Mouse (Mus musculus) hindbrain, embryonic 16.5 days (tissue): ENCODE data around the gene Hps1. TPM values are rescaled to one million over a fixed set of nuclear protein-coding genes. Genes with fewer than 3 reads are reported as not detected.

Experiments used
- ATAC-seq: fragments of 200-750 bp; cut with Nextera tagmentation; 2 replicates; pipeline ENCODE4 v1.8.0; 2017; ENCODE audit warnings: moderate TSS enrichment, moderate library complexity
- H3K27ac ChIP-seq: fragments of 300-500 bp; sonication (generic); 2 replicates; pipeline ENCODE4 v1.5.1; 2014; ENCODE audit warnings: low read depth, mild to moderate bottlenecking, control low read depth, low read length, moderate library complexity
- H3K27me3 ChIP-seq: fragments of 300-500 bp; sonication (generic); replicated peaks from 2 replicates; pipeline ENCODE4 v1.6.1; 2014; ENCODE audit warnings: low read length; ENCODE audit not compliant: control insufficient read depth, insufficient read depth
- H3K36me3 ChIP-seq: fragments of 300-500 bp; sonication (generic); 2 replicates; pipeline ENCODE4 v1.6.1; 2014; ENCODE audit warnings: mild to moderate bottlenecking, low read length, moderate library complexity, mixed read lengths; ENCODE audit not compliant: control insufficient read depth, insufficient read depth
- H3K4me1 ChIP-seq: fragments of 300-500 bp; sonication (generic); 2 replicates; pipeline ENCODE4 v1.6.1; 2014; ENCODE audit warnings: low read depth, low read length; ENCODE audit not compliant: control insufficient read depth, insufficient read depth
- H3K4me2 ChIP-seq: fragments of 300-500 bp; sonication (generic); 2 replicates; pipeline ENCODE4 v1.6.1; 2014; ENCODE audit warnings: mild to moderate bottlenecking, low read length, control low read depth, moderate library complexity
- H3K4me3 ChIP-seq: fragments of 300-500 bp; sonication (generic); 2 replicates; pipeline ENCODE4 v1.5.1; 2014; ENCODE audit warnings: mild to moderate bottlenecking, low read length, control low read depth, moderate library complexity
- H3K9ac ChIP-seq: fragments of 300-500 bp; sonication (generic); 2 replicates; pipeline ENCODE4 v1.6.1; 2014; ENCODE audit warnings: low read depth, mild to moderate bottlenecking, control low read depth, low read length, moderate library complexity
- H3K9me3 ChIP-seq: fragments of 300-500 bp; sonication (generic); 2 replicates; pipeline ENCODE4 v1.6.1; 2014; ENCODE audit warnings: mild to moderate bottlenecking, low read length, moderate library complexity; ENCODE audit not compliant: control insufficient read depth
- WGBS: fragments of 180-500 bp; shearing (Covaris S2); extraction: QIAGEN DNeasy Blood & Tissue Kit; methylation state at CpG from one replicate; pipeline ENCODE4 v1.1.7; 2014; 5-methylcytosine and 5-hydroxymethylcytosine counted together
- polyA plus RNA-seq: library from polyadenylated mRNA; unstranded; fragments of >200 nt; fragmentation: Nextera tagmentation; extraction: Ambion mirVana; gene quantifications from 2 replicates; pipeline ENCODE4 v1.2.1, GENCODE M21; 2015

The Hps1 gene
- polyA plus RNA-seq, 1 experiment from 2014 or later, result 9.3 TPM

- WGBS, result 85% methylated on average over 4 of the region's 4 CpGs
- ATAC-seq, result no peak
- H3K36me3 ChIP-seq, result no peaks in the 10 kb centered on the region
- peaks cover 5% of the 10 kb centered on the region for H3K4me1 ChIP-seq
- no peak overlapping the region for H3K4me2 ChIP-seq
- no peak overlapping the region for H3K27ac ChIP-seq
- H3K9me3 ChIP-seq, result no peaks in the 10 kb centered on the region
- H3K4me3 ChIP-seq, result no peak overlapping the region
- no peak overlapping the region for H3K9ac ChIP-seq
- no peaks in the 10 kb centered on the region for H3K27me3 ChIP-seq
Measured at GRCm38 (mm10) chr19:42745869-42746224, 33.9 kb downstream of the Hps1 start.

GRCm38 (mm10) chr19:42745084-42745868, 34.5 kb downstream of the Hps1 start:
- Histone ChIP-seq H3K4me3 (no peak overlapping the region), H3K27ac (no peak overlapping the region), H3K9me3 (no peaks in the 10 kb centered on the region), H3K27me3 (no peaks in the 10 kb centered on the region), H3K4me2 (no peak overlapping the region), H3K4me1 (peaks cover 5% of the 10 kb centered on the region), H3K9ac (no peak overlapping the region), H3K36me3 (no peaks in the 10 kb centered on the region)
- whole genome bisulfite sequencing, result 61% methylated on average over 9 of the region's 9 CpGs
- no peak for ATAC-seq

- ATAC-seq, result peak; percentile 87
- H3K4me2 ChIP-seq, result no peak overlapping the region
- no peaks in the 10 kb centered on the region for H3K9me3 ChIP-seq
- H3K4me1 ChIP-seq, result peaks cover 5% of the 10 kb centered on the region
- no peak overlapping the region for H3K9ac ChIP-seq
- no peaks in the 10 kb centered on the region for H3K27me3 ChIP-seq
- WGBS, result 26% methylated on average over 4 of the region's 4 CpGs
- H3K36me3 ChIP-seq, result no peaks in the 10 kb centered on the region
- no peak overlapping the region for H3K27ac ChIP-seq
- H3K4me3 ChIP-seq, result no peak overlapping the region
Measured at GRCm38 (mm10) chr19:42744162-42744586, 35.6 kb downstream of the Hps1 start.

- peak; percentile 43; the same call in 1 of the 2 replicates for ATAC-seq
- H3K4me2 ChIP-seq, result no peak overlapping the region
- H3K9ac ChIP-seq, result no peak overlapping the region
- no peaks in the 10 kb centered on the region for H3K27me3 ChIP-seq
- H3K4me3 ChIP-seq, result no peak overlapping the region
- no peaks in the 10 kb centered on the region for H3K36me3 ChIP-seq
- WGBS, result 21% methylated on average over 16 of the region's 16 CpGs
- H3K4me1 ChIP-seq, result peaks cover 5% of the 10 kb centered on the region
- no peak overlapping the region for H3K27ac ChIP-seq
- no peaks in the 10 kb centered on the region for H3K9me3 ChIP-seq
Measured at GRCm38 (mm10) chr19:42743261-42743660, 36.5 kb downstream of the Hps1 start.

GRCm38 (mm10) chr19:42741884-42742283, 37.9 kb downstream of the Hps1 start:
- H3K4me2 ChIP-seq, result no peak overlapping the region
- no peaks in the 10 kb centered on the region for H3K36me3 ChIP-seq
- no peak overlapping the region for H3K9ac ChIP-seq
- peaks cover 5% of the 10 kb centered on the region for H3K4me1 ChIP-seq
- no peak for ATAC-seq
- no peaks in the 10 kb centered on the region for H3K9me3 ChIP-seq
- 77% methylated on average over 14 of the region's 14 CpGs for WGBS
- no peaks in the 10 kb centered on the region for H3K27me3 ChIP-seq
- no peak overlapping the region for H3K27ac ChIP-seq
- no peak overlapping the region for H3K4me3 ChIP-seq

DNA sequence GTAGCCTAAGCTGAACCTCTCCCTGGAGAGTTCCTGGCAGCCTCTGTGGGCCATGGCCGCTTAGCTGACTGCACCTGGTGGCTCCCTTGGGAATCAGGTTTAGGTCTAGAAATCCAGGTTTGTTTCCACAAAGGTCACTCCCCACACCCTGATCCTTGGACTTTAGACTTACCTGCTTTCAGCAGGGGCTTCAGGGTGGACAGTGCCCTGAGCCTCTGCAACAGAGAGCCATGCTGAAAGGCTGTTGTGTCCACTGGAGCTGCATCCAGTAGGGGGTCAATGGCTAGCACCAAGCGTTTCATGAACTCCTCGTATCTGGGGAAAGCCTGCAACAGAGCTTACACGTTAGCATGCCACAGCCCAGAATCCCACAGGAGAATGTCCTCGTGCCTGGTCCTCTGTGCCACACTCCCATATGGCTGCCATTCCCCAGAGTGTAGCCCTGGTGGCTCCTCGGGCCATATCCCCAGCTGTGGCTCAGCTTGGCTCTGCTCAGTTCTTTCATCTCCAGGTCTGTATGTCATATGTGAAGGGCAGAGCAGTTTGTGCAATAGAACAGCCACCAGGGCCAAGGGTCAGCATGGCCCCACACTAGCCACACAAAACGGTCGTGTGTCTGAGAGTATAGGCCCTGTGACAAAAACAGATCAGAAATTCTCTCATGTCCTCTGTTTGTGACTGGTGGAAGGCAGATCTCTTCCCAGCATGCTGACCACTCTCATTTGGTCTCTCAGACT, 39.4 kb downstream of the Hps1 start:
- Histone ChIP-seq H3K4me1 (peaks cover 5% of the 10 kb centered on the region), H3K9me3 (no peaks in the 10 kb centered on the region), H3K4me2 (no peak overlapping the region), H3K36me3 (no peaks in the 10 kb centered on the region), H3K4me3 (no peak overlapping the region), H3K9ac (no peak overlapping the region), H3K27me3 (no peaks in the 10 kb centered on the region), H3K27ac (no peak overlapping the region)
- ATAC-seq, result no peak
- 72% methylated on average over 8 of the region's 8 CpGs for WGBS

- H3K9ac ChIP-seq, result no peak overlapping the region
- 84% methylated on average over 6 of the region's 6 CpGs for WGBS
- H3K36me3 ChIP-seq, result no peaks in the 10 kb centered on the region
- no peak for ATAC-seq
- H3K4me2 ChIP-seq, result no peak overlapping the region
- peaks cover 5% of the 10 kb centered on the region for H3K4me1 ChIP-seq
- H3K9me3 ChIP-seq, result no peaks in the 10 kb centered on the region
- no peak overlapping the region for H3K27ac ChIP-seq
- H3K4me3 ChIP-seq, result no peak overlapping the region
- no peaks in the 10 kb centered on the region for H3K27me3 ChIP-seq
Measured at GRCm38 (mm10) chr19:42739734-42740133, 40.0 kb downstream of the Hps1 start.

DNA sequence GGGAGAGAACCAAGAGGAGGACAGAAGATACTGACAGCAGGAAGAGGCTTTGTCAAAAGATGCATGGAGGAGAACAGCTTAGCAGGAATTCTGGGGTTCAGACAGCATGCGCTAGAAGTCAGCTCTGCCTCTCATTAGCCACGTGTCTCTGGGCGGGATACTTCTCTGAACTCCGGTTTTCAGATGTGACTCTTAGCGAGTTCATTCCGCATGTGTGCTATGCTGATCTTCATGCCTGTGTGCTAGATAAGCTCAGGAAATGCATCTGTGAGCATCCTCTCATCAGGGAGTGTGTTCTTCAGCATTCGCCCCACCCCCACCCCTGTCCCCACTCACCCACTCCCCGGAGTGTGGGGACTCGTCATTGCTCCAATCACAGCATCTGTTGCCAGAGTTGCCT, 42.0 kb downstream of the Hps1 start:
- no peak overlapping the region for H3K9ac ChIP-seq
- WGBS, result 57% methylated on average over 9 of the region's 9 CpGs
- no peak for ATAC-seq
- H3K4me3 ChIP-seq, result no peak overlapping the region
- H3K36me3 ChIP-seq, result no peaks in the 10 kb centered on the region
- H3K4me2 ChIP-seq, result no peak overlapping the region
- no peak overlapping the region for H3K27ac ChIP-seq
- no peaks in the 10 kb centered on the region for H3K27me3 ChIP-seq
- H3K4me1 ChIP-seq, result no peaks in the 10 kb centered on the region
- H3K9me3 ChIP-seq, result no peaks in the 10 kb centered on the region

DNA sequence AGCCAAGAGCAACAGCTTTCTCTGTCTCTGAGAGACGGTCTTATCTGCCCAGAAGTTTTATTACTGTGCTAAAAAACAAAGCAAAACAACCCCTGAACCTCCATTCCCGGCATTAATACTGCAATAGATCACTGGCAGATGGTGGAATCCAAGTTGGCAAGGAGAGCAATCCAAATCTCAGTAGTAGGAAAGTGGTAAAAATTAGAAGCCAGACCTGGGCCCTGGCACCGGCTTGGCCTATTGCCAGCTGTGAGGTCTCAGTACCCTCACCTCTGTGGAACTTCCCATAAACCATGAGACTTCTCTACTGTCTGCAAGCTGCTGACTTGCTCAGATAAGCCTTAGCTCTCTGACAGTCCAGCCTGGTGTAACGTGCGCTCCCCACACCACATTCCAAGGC, 44.8 kb downstream of the Hps1 start:
- no peak overlapping the region for H3K27ac ChIP-seq
- ATAC-seq, result no peak
- H3K4me2 ChIP-seq, result no peak overlapping the region
- H3K36me3 ChIP-seq, result no peaks in the 10 kb centered on the region
- 85% methylated on average over 5 of the region's 5 CpGs for WGBS
- no peaks in the 10 kb centered on the region for H3K9me3 ChIP-seq
- no peak overlapping the region for H3K4me3 ChIP-seq
- H3K4me1 ChIP-seq, result no peaks in the 10 kb centered on the region
- H3K27me3 ChIP-seq, result no peaks in the 10 kb centered on the region
- H3K9ac ChIP-seq, result no peak overlapping the region
